Mouse (Mus musculus): ENCODE data around the gene Snai1. TPM values are rescaled to one million over a fixed set of nuclear protein-coding genes. Genes with fewer than 3 reads are reported as not detected.

Snai1 gene
- polyA plus RNA-seq (2017; shearing (Covaris generic)): not detected

DNA sequence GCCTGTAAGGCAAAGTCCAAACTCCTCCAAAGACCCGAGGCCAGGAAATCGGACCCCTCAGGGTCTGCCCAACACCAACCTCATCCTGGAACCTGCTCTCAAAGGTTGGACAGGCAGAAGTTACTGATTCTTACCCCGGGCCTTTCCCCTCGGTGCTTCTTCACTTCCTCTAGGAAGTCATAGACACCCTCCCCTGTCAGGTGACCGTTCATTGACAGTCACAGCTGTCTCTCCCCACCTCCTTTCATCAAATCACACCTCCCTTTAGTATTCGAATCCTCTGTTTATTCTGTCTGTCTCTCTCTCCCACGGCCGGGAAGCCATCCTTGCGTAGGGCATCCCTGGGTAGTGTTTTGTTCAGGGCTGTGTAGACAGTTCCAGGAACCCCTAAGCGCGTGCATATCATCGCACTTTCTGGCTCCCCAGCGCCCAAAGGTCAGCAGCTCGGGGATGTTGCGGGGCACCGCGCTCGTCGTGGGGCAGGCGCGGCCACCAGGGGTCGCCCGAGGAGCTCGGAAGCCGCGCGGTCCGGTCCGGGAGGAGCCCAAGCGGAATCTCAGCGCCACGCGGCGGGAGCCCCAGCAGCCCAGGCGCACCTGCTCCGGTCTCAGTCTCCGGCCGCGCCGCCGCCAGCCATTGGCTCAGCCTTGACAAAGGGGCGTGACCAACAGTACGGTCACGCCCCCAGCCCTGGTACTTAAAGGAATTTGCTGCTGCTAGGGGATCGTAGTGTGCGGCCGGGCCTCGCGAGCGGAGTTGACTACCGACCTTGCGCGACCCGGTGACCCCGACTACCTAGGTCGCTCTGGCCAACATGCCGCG, at the start of gene Snai1:
Gene Snai1 (plus strand): TSS at position 720 of the 822 bp plus-strand sequence.
- peak; percentile 83 for ATAC-seq

DNA sequence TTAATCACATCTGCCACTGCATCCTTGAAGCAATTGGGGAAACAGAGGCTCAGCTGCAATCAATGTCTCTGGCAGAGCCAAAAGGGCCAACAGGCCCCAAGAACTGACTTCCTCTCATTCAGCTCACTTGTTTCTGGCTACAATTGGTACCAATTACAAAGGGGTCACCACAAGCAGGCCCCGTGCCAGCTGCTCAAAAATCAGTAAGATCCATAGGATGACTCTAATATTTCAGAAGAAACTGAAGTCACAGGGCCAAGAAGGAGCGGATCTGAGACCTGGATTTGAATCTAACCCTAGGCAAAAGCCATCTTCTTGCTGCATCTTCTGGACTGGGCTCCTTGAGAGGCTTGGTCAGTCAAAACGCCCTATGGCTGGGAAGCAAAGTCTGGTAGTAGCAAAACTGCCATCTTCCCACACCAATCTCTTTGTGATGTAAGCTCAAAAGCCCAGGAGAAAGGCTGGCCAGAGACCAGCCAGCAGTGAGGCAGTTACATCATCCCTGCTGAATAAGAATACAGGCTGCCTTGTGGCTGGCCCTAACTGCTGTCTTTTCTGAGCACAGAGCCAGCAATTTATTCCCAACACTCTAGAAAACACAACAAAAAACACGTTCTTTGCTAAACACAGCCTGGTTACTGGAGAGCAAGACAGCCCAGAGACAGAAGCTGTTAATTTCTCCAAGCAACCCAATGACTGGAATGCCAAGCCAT, 47.0 kb upstream of the Snai1 start:
- no peak for ATAC-seq

DNA sequence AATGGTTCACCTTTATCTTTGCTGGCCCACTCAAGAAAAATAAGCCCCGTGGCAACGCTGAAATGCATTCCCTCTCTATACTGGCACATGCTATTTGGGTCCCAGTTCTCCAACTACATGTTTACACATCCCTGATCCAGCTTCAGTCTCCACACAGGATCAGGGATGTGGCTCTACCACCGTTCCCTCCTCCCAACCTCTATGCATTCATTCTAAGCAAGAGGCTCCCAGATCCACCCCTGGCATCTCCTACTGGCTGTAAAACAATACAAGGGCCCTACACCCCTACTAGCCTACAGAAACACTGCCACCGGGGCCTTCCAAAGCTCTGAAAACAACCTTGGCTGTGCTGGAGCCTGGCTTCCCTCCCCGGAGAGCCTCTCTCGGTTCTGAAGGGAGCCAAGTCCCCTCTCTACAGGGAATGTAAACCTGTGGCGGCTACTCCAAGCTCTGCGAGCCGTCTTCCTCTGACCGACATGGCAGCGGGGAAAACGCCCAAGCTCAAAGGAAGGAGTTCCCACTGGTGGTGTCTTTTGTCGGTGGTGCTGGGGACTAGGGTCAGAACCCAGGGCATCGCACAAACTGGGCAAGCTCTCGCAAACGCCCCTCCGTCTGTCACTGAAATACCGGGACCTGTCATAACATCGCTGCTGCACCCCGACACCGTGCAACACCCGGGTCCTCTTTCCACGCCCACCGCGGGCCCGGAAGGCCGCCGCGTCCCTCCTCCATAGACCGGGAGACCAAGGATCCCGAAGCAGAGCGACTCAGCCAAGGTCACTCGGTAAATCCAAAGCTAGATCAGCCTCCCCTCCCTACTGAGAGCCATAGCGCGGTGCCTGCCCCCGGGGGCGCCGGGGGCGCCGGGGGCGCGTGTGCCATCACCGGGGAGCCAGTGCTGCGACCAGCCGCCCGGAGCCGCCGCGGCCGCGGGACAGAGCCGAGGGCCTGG, 46.0 kb upstream of the Snai1 start, which contains the start of gene Rnf114:
Gene Rnf114 (plus strand): TSS at position 889 of the 952 bp plus-strand sequence.
- peak; percentile 24 for ATAC-seq

DNA sequence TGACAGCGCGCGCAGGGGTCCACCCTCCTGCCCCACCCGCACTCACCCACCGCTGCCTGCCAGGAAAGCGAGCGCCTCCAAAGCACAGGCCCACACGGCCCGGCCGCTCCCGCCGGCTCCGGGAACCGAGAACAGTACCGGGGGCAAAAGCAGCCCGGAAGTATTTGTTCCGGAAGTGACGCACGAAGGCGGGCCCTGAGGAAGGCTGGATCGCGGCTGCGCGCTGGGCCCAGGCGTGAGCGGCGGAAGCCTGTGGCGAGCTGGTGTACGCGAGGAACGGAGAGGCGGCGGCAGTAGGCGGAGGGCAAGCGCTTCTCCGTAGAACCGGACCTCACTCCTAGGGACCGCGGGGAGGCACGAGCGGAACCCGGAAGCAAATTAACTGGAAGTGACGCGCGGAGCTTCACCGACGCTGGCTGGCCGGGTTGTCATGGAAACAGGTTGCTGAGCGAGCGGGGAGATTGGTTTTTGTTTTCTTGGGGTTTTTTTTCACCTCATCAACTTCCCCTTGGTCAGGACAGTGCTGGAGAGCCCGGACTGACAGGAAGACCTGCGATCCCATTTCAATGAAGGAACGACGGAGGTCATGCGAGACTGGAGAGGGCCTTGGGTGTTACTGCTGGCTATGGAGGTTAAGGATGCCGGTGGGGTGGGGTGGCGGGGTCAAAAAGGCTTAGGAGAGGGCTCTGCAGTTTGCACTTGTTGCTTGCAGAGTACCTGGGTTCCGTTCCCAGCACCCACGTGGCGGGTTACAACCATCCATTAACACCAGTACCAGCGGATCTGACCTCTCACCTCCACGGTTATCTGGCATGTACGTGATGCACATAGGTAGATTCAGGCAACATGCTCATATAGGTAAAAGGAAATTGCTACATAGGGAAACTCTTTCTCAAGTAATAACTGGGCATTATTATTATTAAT, 45.0 kb upstream of the Snai1 start, which contains the start of gene Spata2:
Gene Spata2 (minus strand): TSS at position 175 of the 924 bp plus-strand sequence.
- ATAC-seq: peak; percentile 81

DNA sequence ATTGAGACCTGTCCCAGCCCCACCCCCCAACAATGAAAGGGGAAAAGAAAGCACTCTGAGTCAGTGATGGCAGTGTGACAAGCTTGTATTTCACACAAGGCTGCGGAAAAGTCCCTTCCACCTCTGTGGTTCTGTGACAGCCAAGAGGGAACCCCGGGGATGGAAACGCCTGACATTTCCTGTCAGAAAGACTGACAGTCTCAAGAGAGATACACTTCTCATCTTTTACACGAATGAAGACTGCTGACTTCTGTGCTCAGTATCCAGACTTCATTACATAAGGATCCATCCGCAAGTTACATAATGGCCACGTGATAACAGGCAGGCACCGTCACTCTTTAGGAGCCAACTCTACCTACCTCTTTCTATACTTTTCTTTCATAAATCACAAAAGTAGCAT, 41.6 kb upstream of the Snai1 start:
- ATAC-seq: peak; percentile 36

DNA sequence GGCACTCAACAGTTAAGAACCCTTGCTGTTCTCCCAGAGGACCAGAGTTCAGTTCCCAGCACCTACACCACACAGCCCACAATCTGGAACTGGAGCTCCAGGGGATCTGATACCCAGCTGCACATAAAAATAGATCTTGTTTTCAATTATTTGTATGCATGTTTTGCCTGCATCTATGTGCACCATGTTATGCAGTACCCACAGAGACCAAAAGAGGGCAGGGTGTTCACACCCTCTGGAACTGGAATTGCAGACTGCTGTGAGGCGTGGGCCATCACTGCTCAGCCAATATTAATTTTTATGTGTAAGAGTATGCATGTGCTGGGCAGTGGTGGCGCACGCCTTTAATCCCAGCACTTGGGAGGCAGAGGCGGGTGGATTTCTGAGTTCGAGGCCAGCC, 40.7 kb upstream of the Snai1 start:
- no peak for ATAC-seq

DNA sequence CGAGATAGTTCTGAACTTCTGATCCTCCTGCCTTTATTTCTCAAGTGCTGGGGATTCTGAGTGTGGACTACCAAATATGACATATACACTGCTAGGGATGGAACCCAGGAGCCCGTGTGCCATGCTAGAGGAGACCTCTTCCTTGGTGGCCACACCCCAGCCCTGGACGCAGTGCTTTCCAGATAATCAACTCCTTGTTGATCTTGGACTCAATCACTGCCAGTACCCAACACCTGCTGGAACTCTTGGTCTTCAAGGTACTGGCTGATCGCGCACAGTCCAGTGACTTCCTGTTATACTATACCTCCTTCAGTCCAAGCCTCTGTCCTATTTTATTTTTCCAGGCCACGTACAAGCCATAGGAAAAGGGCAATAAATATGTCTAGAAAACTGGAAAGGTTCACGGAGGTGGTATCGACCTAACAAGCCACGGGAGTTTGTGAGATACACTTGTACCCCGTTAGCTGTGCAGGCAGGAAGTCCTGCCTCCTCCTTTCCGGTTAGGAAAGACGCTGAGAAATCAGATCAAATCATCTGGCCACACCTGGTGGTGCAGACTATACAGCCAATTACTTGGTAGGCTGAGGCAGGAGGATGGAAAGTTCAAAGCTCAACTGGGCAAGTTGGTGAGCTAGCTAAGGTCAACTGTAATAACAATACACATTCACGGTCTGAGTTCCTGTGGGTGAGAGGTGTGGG, 35.3 kb upstream of the Snai1 start:
- peak; percentile 60 for ATAC-seq

DNA sequence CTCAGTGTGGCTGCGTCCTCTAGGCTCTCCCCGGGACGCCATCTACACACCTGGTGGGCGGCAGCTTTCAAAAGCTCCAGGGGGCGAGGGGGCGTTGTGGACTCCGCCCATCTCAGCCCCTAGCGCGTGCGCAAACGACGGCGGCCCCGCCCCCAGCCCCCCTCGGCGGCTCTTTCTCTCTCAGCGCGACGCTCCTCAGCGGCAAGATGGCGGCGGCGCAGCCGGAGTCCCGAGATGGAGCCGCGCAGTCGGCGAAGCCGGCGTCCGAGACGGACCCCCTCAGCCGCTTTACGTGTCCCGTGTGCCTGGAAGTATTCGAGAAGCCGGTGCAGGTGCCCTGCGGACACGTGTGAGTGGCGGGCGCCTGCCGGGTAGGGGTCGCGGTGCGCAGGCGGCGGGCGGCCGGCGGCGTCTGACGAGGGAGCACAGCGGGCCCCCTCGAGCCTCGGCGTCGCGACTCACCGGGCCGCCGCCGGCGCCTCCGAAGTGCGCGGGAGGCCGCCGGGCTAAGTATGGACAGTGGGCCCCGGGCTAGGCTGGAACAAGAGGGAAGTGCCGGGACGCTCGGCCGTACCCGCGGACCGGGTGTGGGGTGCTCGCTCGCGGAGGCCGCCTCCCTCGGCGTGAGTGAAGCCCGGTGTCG, 34.6 kb upstream of the Snai1 start:
- ATAC-seq: peak; percentile 60

DNA sequence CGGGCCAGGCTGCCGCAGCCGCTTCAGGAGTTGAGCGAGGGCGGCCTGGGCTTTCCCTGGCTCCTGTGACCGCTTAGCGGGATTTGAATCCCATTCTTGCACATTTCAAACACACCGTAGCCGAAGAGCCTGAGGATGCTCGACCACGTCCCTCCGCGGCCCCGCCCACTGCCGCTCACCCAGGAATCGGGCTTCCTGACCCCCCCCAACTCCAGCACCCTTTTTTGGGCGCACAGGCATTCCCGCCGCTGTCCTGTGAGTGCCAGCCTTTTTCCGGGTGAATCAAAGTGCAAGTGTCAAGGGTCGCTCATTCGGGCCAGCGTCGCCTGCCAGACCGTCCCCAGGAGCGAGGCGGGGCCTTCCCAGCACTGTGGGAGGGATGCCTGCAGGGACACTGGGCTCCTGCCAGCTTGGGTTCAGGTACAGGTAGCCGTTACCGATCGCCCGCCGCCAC, 34.1 kb upstream of the Snai1 start:
- ATAC-seq: no peak

DNA sequence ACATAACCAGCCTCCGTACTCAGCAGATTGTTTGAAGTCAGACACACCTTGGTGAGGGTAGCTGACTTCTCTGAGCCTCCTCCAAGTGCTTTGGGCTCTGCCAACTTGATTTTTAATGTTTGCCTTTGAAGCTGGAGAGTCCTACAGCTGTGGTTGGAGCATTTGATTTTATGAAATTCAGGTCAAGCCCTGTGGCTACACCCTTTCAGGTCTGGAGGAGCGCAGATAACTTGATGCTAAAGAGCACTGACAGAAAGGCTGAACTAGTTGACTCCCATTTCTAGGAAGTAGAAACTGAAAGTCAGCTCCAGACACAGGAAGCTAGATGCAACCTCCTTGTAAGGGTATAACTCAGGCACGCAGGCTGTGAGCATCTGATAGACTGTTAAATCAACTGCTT, 32.9 kb upstream of the Snai1 start:
- ATAC-seq: peak; percentile 73

DNA sequence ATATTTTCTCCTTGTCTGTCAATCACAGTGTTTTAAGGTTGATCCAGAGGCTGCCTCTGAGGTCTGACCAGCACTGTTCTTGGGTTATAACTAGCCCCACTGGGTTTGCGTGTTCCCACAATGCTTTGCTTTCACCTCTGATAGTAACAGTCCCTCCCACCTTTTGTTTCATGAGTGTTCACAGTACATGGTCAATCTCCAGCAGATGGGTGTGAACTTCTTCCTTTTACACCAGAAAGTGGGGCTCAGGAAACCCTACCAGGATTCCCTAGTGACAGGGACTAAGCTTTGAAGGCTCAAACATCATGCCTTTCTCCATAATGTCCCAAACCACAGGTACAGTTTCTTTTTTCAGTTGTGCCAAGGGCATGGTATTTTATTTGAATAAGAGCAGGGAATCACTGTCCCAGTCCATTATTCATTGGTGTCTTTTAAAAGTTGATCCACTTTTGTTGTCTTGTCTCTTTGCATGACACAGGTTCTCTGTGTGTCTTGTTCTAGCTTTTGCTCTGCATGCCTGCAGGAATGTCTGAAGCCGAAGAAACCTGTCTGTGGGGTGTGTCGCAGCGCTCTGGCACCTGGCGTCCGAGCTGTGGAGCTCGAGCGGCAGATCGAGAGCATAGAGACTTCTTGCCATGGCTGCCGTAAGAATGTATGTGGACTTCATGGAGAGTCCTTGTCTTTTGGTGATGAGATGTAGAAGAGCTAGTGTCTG, 31.3 kb upstream of the Snai1 start:
- ATAC-seq: no peak

DNA sequence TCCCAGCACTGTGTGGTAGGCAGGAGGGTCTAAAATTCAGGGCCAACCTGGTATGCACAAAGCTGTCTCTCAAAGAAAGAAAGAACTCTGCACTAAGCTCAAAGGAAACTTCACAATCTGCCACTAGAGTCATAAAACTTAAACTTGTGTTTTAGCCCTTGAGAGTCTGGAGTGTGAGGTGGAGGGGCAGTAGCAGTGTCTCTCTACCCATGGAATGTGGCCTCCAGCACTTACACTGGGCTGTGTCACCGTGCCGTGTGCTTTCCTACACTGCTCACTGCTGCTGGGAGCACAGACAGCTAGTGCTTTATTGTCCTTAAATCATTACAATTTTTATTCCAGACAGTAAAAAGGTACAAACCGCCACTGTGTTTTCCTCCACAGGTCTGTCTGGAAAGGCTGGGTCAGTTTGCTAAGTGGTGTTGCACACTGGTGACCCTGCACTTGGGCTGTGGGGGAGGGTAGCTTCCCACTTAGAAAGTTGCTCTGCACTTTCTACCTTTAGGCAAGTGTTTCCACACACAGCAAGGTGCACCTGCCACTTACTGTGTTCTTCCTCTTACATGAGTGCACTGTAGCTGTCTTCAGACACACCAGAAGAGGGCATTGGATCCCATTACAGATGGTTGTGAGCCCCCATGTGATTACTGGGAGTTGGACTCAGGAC, 30.1 kb upstream of the Snai1 start:
- ATAC-seq: no peak

DNA sequence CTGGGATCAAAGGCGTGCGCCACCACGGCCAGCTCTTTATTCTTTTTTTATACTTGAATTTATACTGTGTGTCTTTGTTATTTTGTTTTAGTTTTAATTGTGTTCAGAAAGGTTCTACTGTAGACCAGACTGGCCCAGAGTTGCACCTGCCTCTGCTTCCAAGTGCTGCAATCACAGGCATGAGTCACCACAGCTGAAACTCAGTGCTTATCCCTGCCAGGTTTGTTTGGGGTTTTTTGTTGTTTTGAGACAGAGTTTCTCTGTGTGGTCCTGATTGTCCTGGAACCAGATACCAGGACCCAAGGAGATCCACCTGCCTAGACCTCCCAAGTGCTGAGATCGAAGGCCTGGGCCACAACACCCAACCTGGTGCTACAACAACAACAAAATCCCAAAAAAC, 29.4 kb upstream of the Snai1 start:
- no peak for ATAC-seq

DNA sequence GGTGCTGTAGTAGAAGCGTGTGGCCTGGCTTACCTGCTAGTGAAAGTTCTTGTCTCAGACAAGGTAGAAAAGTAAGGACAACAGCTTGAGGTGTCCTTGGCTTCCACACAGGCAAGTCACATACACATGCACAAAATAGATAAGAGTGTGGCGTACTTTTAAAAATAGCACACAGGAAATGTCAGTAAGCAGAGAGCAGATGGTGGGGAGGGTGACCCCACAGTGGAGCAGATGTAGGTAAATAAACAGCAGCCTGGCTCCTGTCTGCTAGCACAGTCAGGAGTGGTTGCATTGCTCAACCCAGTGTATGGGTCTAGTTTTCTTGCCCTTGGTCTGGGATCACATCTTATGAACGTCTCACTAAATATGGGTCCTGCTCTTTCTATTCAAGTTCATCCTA, 27.5 kb upstream of the Snai1 start:
- no peak for ATAC-seq

DNA sequence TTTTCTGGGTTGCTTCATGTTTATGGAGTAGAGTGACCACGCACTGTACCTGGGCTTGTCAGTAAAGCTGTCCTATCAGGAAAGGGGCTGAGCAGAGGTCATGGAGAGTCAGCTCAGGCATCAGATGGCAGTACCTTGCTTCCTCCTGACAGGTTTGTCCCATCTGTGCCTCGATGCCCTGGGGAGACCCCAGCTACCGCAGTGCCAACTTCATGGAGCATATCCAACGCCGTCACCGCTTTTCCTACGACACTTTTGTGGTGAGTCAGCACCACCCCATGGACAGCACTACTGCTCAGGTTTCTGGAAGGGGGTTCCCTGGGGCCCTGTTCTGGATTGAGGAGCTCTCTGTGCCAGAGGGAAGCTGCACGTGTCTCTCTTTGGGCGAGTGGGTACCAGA, 25.6 kb upstream of the Snai1 start:
- no peak for ATAC-seq

DNA sequence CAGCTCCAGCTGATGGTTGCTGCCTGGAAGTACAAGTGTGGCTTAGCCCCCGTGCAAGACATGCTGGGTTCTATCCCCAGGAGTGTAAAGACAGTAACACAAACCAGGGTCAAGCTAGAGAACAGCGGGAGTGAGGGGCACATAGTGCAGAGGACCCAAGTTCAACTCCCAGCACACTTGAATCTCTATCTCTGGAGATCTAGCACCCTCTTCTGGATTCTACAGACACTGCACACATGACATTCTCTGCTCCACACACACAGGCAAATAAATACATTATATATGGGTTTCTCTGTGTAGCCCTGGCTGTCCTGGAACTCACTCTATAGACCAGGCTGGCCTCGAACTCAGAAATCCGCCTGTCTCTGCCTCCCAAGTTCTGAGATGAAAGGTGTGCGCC, 25.0 kb upstream of the Snai1 start:
- no peak for ATAC-seq

DNA sequence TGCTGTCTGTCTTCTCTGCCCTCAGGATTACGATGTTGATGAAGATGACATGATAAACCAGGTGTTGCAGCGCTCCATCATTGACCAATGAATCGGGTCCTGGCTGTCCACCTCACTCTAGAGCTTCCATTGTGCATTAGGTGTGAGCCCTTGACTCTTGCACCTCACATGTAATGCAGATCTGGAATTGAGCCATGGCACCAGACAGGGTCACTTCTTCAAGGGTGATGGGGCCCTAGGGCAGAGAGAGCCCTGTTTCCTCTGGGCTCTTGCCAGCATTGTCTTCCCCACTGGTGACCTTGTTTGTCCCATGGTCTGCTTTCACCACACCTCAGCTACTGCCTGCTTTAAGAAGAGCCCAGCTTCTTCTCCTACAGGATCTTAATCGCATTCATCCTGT, 23.4 kb upstream of the Snai1 start:
- ATAC-seq: no peak

DNA sequence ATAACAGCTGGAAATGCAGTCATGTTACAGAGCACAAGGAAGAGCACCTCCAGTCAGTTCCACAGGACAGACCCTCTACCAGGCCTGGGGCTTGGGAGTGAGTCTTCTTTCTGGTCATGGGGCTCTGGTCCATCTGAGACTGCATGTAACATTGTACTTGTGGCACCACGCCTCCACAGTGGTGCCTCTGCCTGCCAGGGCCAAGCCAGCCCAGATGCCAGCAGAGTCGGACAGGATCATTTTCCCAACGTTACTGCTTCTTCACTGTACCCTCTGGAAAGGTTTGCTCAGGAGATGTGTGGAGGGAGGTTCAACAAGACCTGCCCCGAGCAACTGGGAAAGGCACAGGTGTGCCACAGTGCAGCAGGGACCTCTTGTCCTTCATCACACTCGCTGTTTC, 22.3 kb upstream of the Snai1 start:
- no peak for ATAC-seq

DNA sequence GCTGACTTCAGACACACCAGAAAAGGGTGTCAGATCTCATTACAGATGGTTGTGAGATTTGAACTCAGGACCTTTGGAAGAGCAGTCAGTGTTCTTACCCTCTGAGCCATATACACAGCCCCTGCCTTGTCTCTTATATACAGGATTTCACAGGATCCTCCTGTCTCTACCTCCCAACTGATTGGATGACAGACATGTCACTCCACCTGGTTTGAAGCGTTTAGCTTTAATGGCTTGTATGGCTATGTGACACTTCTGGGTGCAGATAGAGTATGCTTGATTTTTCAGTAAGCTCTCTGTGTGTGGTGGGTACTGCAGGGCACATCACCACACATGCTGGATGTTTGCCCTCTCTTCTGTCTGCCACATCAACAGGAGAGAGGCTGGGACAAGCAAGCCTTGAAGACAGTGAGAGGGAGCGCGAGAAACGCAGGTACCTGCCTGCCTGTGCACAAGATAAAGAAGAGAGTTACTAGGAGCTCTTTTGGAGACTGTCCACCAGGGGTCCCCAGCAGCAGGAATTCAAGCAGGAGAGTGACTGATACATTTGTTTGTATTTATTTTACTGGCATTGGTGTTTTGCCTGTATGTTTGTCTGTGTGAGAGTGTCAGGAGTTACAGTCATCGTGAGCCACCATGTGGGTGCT, 18.3 kb upstream of the Snai1 start:
- ATAC-seq: no peak
